Mouse (Mus musculus) right cerebral cortex, postnatal 25 days (tissue): ENCODE data around the gene Adipoq.
"Not testable (repeated sequence)": the region's sequence is repeated elsewhere in the genome, so short reads cannot be mapped to it uniquely, and the experiment has no call there.

ENCODE experiments used
- DNase-seq: peaks from one replicate; pipeline ENCODE4 v3.0.0; 2022

Gene Adipoq

GRCm38 (mm10) chr16:23166646-23167045, 20.3 kb downstream of the Adipoq start:
- no peak for DNase-seq

GRCm38 (mm10) chr16:23167079-23167478, 20.7 kb downstream of the Adipoq start:
- no peak for DNase-seq

GRCm38 (mm10) chr16:23170813-23171212, 24.5 kb downstream of the Adipoq start:
- no peak for DNase-seq

- DNase-seq, result no peak
Observed at GRCm38 (mm10) chr16:23173904-23174303, 27.6 kb downstream of the Adipoq start.

GRCm38 (mm10) chr16:23174855-23175254, 28.5 kb downstream of the Adipoq start:
- no peak for DNase-seq

- DNase-seq, result no peak
Observed at GRCm38 (mm10) chr16:23175956-23176355, 29.6 kb downstream of the Adipoq start.

- no peak for DNase-seq
Observed at GRCm38 (mm10) chr16:23177856-23178255, 31.5 kb downstream of the Adipoq start.

- no peak for DNase-seq
Observed at GRCm38 (mm10) chr16:23178796-23179195, 32.5 kb downstream of the Adipoq start.

- DNase-seq, result not testable (repeated sequence)
Observed at GRCm38 (mm10) chr16:23179436-23179835, 33.1 kb downstream of the Adipoq start.

- no peak for DNase-seq
Observed at GRCm38 (mm10) chr16:23181054-23181453, 34.7 kb downstream of the Adipoq start.

GRCm38 (mm10) chr16:23181487-23181886, 35.2 kb downstream of the Adipoq start:
- no peak for DNase-seq

GRCm38 (mm10) chr16:23181942-23182597, 35.7 kb downstream of the Adipoq start:
- DNase-seq, result no peak

GRCm38 (mm10) chr16:23185824-23186223, 39.5 kb downstream of the Adipoq start:
- no peak for DNase-seq

- DNase-seq, result no peak
Observed at GRCm38 (mm10) chr16:23186418-23186817, 40.1 kb downstream of the Adipoq start.

GRCm38 (mm10) chr16:23187983-23188382, 41.6 kb downstream of the Adipoq start:
- no peak for DNase-seq

GRCm38 (mm10) chr16:23189612-23190011, 43.3 kb downstream of the Adipoq start:
- DNase-seq, result no peak

- DNase-seq, result no peak
Observed at GRCm38 (mm10) chr16:23191560-23192242, 45.4 kb downstream of the Adipoq start.

- DNase-seq, result no peak
Observed at GRCm38 (mm10) chr16:23195618-23196017, 49.3 kb downstream of the Adipoq start.

- DNase-seq, result no peak
Observed at GRCm38 (mm10) chr16:23196296-23196695, 50.0 kb downstream of the Adipoq start.

GRCm38 (mm10) chr16:23196791-23197190, 50.5 kb downstream of the Adipoq start:
- DNase-seq, result no peak

GRCm38 (mm10) chr16:23201498-23201897, 55.2 kb downstream of the Adipoq start:
- DNase-seq, result no peak
